In genomic region chr17:45886420-45887049, GRCm38 (mm10) we compare ENCODE assay signal across 8 mouse cellular contexts.
DNase-seq lines count a peak whose midpoint lies in the region; ATAC-seq lines count a peak whose summit lies in the region.

No protein-coding gene starts in this region.

- H3K4me1 ChIP-seq in lung, embryonic 15.5 days, result peaks cover 34% of the 10 kb centered on the region

- H3K4me3 ChIP-seq in lung, embryonic 15.5 days, result no peak overlapping the region

- peak overlapping the region; percentile 35 for H3K4me2 ChIP-seq in lung, embryonic 15.5 days

- H3K9ac ChIP-seq in lung, embryonic 15.5 days, result no peak overlapping the region

- 0 out of 2 replicates have a peak, but pooled peaks cover 5% of the 10 kb centered on the region for H3K27me3 ChIP-seq in lung, embryonic 15.5 days

- H3K9me3 ChIP-seq in lung, embryonic 15.5 days, result no peaks in the 10 kb centered on the region

- H3K27ac ChIP-seq in lung, embryonic 15.5 days, result peak overlapping the region; percentile 39; the same call in 1 of the 2 replicates

- WGBS in lung, embryonic 15.5 days, result 4% methylated on average over 17 of the region's 17 CpGs

- DNase-seq in embryo, embryonic 11 days, result peak; percentile 82
- peak; percentile 99 for DNase-seq in heart, adult 11 months
- peak; percentile 77 for DNase-seq in kidney, adult 9 months
- no peak for DNase-seq in spleen, adult 18-20 months
- no peak for DNase-seq in spleen, postnatal 10 days (ENCODE audit: low spot score in 2 of 2)

- ATAC-seq in lung, embryonic 15.5 days (ENCODE audit: borderline replicate concordance, extremely low read depth, low FRiP score, low TSS enrichment), result peak; percentile 19
- no peak for ATAC-seq in megakaryocyte progenitor cell, adult 5-6 weeks (replicated peaks; ENCODE audit: poor library complexity)
- ATAC-seq in activated CD4-positive, CD25-positive, alpha-beta regulatory T cell, adult 4 months, result no peak

- no peaks in the 10 kb centered on the region for H3K36me3 ChIP-seq in lung, embryonic 15.5 days

Comparison
In these comparisons a context has a peak if more than half of its experiments do, and no peak if none do; other contexts are left out.
1. DNase-seq: peak in embryo, embryonic 11 days (single experiment), heart, adult 11 months (single experiment) and kidney, adult 9 months (single experiment); none in spleen, adult 18-20 months (0 of 2) and spleen, postnatal 10 days (0 of 2).